Mouse (Mus musculus): ENCODE data around the gene Ffar4.

DNA sequence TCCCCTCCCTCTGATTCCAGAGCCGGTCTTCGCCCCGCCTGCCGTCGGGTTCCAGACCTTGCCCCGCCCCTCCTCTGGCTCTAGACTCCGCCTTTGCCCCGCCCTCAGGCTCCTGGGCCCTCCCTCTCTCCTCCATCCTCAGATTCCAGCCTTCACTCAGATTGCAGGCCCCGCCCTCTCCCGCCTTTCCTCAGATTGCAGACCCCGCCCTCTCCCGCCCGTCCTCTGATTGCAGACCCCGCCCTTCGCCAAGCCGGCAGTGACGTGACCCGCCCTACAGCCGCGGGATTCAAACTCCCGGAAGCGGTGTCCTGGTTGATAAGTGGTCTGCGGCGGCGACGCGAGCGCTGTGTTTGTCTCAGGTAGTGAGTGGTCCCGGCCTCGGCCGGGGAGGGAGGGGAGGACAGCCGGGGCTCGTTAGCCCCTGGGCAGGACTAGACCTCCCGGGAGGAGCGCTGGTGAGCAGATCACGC, 42.1 kb upstream of the Ffar4 start, which contains the start of gene Cep55:
- TF ChIP-seq GATA1 (IDR thresholded peaks at IDR 0.05; ENCODE audit: low read length), result no peak
- TF ChIP-seq TAL1 (IDR thresholded peaks at IDR 0.05; ENCODE audit: low read length), result no peak

Data from erythroblast, embryonic 14.5 days (primary cell).